Mouse (Mus musculus): ENCODE measurements at regions not wholly inside any gene's neighbourhood (a gene's known extent, or its start where the extent isn't known, plus 50 kb on each side); places are given as distances from the start of the nearest gene placed in this dataset.

DNA sequence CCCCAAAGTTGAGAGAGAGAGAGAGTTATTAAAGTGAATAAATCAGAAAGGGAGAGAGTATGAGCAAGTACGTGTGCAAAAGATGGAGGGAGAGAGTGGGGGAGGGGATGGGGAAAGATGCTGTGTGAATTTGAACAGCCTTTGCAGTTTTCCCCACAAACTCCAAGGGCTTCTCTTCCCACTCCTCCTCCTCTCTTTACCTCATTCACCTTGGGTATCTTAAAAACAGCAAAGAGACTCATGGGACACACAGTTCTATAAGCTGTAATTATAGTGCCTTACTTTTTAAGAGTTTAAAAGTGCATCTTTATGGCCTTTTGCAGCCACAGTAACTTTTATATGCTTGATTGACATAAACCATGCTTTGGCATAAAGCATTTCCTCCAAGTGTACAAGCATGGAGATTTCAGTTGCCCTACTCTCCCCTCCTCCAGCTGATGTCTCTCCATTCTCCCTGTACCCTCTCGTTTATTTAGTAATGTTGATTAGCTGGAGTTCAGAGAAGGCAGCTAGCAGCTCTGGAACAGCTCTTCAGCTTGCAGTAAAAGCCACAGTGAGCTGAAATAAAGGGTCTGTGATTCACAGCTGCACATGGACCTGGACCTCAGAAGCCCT lies 156.7 kb downstream of the Tbx18 start:
- H3K27ac ChIP-seq (ENCODE audit: low read length), result no peak overlapping the region
- H3K36me3 ChIP-seq (ENCODE audit: control insufficient read depth, insufficient read depth, low read length), result no peaks in the 10 kb centered on the region
- H3K4me3 ChIP-seq (ENCODE audit: low read length), result no peak overlapping the region
- H3K27me3 ChIP-seq (ENCODE audit: control insufficient read depth, insufficient read depth, low read depth, low read length), result no peaks in the 10 kb centered on the region
- WGBS, result 17% methylated on average over 2 of the region's 2 CpGs
- H3K9ac ChIP-seq (ENCODE audit: low read length), result no peak overlapping the region
- no peaks in the 10 kb centered on the region for H3K4me1 ChIP-seq (replicated peaks; ENCODE audit: control insufficient read depth, insufficient read depth, low read length)
- no peak overlapping the region for H3K4me2 ChIP-seq (ENCODE audit: low read depth, low read length)
- no peaks in the 10 kb centered on the region for H3K9me3 ChIP-seq (ENCODE audit: control insufficient read depth, low read length)
- ATAC-seq (ENCODE audit: low read depth), result no peak

DNA sequence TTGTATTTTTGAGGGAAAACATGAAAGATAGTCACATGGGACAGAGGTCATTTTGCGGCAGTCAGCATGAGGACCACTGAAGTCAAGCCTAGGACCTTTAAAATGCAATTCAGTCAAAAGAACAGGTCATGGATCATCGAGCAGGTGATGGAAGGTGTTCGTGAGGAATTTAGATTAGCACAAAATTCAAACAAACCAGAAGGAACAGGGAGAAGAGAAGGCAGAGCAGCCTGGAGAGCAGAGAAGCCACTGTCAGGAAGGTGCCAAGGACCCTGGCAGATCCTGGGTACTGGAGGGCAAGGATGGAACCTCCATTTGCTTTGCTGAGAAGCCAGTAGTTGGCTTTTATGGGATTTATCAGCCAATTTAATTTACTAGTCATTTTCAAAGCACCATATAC lies 167.8 kb downstream of the Tbx18 start:
- H3K4me2 ChIP-seq (ENCODE audit: low read depth, low read length), result no peak overlapping the region
- 27% methylated on average over 3 of the region's 3 CpGs for WGBS
- H3K9ac ChIP-seq (ENCODE audit: low read length), result no peak overlapping the region
- H3K9me3 ChIP-seq (ENCODE audit: control insufficient read depth, low read length), result no peaks in the 10 kb centered on the region
- H3K36me3 ChIP-seq (ENCODE audit: control insufficient read depth, insufficient read depth, low read length), result no peaks in the 10 kb centered on the region
- no peak overlapping the region for H3K4me3 ChIP-seq (ENCODE audit: low read length)
- H3K27ac ChIP-seq (ENCODE audit: low read length), result no peak overlapping the region
- ATAC-seq (ENCODE audit: low read depth), result no peak
- no peaks in the 10 kb centered on the region for H3K27me3 ChIP-seq (ENCODE audit: control insufficient read depth, insufficient read depth, low read depth, low read length)
- no peaks in the 10 kb centered on the region for H3K4me1 ChIP-seq (replicated peaks; ENCODE audit: control insufficient read depth, insufficient read depth, low read length)

DNA sequence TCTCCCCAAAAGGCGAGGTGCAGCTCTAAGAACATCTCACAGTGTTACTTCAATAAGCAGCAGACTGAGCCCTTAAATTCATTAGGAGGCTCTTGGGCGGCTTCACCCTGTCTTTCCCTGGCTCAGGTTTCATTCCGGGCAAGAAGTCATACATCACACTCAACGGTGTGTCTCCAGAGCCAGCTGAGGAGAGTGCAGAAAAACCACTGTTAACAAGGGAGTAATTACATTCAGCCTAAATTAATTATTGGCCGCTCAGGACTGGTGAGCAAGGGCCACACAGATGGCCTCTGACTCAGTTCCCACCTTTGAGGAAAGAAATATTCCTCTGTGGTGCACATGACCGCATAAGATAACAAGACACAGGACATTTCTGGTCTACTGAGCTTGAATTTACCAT lies 168.3 kb downstream of the Tbx18 start:
- Histone ChIP-seq H3K4me3 (ENCODE audit: low read length) (no peak overlapping the region), H3K9ac (ENCODE audit: low read length) (no peak overlapping the region), H3K4me1 (replicated peaks; ENCODE audit: control insufficient read depth, insufficient read depth, low read length) (no peaks in the 10 kb centered on the region), H3K27me3 (ENCODE audit: control insufficient read depth, insufficient read depth, low read depth, low read length) (no peaks in the 10 kb centered on the region), H3K4me2 (ENCODE audit: low read depth, low read length) (no peak overlapping the region), H3K27ac (ENCODE audit: low read length) (no peak overlapping the region), H3K9me3 (ENCODE audit: control insufficient read depth, low read length) (no peaks in the 10 kb centered on the region), H3K36me3 (ENCODE audit: control insufficient read depth, insufficient read depth, low read length) (no peaks in the 10 kb centered on the region)
- no peak for ATAC-seq (ENCODE audit: low read depth)
- 33% methylated on average over 6 of the region's 6 CpGs for WGBS

DNA sequence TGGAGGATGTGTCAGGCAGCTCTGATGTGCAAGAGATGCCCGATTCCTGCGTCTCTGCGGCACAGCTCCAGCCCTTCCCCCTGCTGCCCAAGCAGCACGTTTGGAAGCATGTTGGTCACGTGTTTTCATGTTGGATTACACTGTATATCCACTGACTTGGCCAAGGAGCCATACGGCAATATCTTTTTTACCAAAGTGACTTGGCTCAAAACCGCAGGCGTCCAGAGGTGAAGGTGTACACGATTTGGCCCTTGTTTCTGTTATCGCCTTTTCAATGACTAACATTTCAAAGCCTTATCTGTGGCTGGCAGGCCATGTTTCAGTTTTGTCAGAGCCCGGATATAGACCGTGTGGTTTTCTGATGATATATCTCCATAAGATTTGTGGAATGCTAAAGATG lies 173.2 kb downstream of the Tbx18 start:
- H3K27me3 ChIP-seq (ENCODE audit: control insufficient read depth, insufficient read depth, low read depth, low read length), result no peaks in the 10 kb centered on the region
- H3K27ac ChIP-seq (ENCODE audit: low read length), result no peak overlapping the region
- no peaks in the 10 kb centered on the region for H3K9me3 ChIP-seq (ENCODE audit: control insufficient read depth, low read length)
- no peak overlapping the region for H3K9ac ChIP-seq (ENCODE audit: low read length)
- no peaks in the 10 kb centered on the region for H3K36me3 ChIP-seq (ENCODE audit: control insufficient read depth, insufficient read depth, low read length)
- ATAC-seq (ENCODE audit: low read depth), result no peak
- 0 out of 2 replicates have a peak overlapping the region, but pooled peaks have one; percentile 22 for H3K4me2 ChIP-seq (ENCODE audit: low read depth, low read length)
- no peak overlapping the region for H3K4me3 ChIP-seq (ENCODE audit: low read length)
- WGBS, result 34% methylated on average over 12 of the region's 12 CpGs
- H3K4me1 ChIP-seq (replicated peaks; ENCODE audit: control insufficient read depth, insufficient read depth, low read length), result no peaks in the 10 kb centered on the region

DNA sequence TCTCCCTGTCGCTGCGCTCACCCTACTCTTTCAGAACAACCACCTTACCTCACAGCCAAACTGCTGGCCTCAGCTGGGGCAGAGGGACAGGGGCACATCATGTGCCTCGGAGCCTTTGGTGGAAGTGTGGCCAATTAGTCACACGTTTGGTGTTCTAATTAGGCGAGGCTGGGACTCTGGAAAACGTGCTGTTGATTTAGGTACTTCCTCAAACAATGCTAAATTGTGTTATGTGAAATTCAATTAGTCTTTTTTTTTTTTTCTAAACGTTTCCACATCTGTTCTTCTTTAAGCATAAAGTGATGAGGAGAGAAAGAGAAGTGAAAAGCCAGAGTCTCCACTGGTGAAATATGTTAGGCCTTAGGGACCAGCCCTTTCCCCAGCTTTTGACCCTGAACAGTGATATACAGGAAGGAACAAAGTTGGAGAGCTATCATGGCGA lies 174.1 kb downstream of the Tbx18 start:
- no peak for ATAC-seq (ENCODE audit: low read depth)
- 21% methylated on average over 8 of the region's 8 CpGs for WGBS

DNA sequence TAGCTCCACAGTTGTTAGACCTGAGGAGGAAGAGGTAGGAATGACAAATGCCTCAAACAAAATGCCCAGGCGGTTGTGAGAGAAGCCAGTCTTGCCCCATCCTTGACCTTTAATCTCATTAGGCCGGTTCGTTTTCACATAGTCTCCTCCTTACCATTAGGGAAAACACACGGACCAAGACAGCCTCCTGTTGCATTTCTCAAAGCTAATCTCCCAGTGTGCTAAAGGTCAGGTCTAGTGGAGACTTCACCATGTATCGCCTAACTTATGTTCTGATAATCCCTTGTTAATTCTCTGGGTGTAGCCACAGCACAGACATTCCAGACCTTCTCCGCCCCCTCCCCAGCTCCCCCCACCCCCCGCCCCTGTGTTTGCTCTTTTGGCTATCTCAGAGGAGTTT lies 174.5 kb downstream of the Tbx18 start:
- Histone ChIP-seq H3K4me3 (ENCODE audit: low read length) (no peak overlapping the region), H3K27me3 (ENCODE audit: control insufficient read depth, insufficient read depth, low read depth, low read length) (no peaks in the 10 kb centered on the region), H3K4me1 (replicated peaks; ENCODE audit: control insufficient read depth, insufficient read depth, low read length) (no peaks in the 10 kb centered on the region), H3K36me3 (ENCODE audit: control insufficient read depth, insufficient read depth, low read length) (no peaks in the 10 kb centered on the region), H3K9ac (ENCODE audit: low read length) (no peak overlapping the region), H3K4me2 (ENCODE audit: low read depth, low read length) (no peak overlapping the region), H3K9me3 (ENCODE audit: control insufficient read depth, low read length) (no peaks in the 10 kb centered on the region), H3K27ac (ENCODE audit: low read length) (no peak overlapping the region)
- no peak for ATAC-seq (ENCODE audit: low read depth)
- WGBS, result 20% methylated on average over 7 of the region's 7 CpGs

More for the DNA sequence above, 174.1 kb downstream of the Tbx18 start:
- H3K36me3 ChIP-seq (ENCODE audit: control insufficient read depth, insufficient read depth, low read length), result no peaks in the 10 kb centered on the region
- no peak overlapping the region for H3K4me2 ChIP-seq (ENCODE audit: low read depth, low read length)
- H3K4me1 ChIP-seq (replicated peaks; ENCODE audit: control insufficient read depth, insufficient read depth, low read length), result no peaks in the 10 kb centered on the region
- H3K4me3 ChIP-seq (ENCODE audit: low read length), result no peak overlapping the region
- H3K9ac ChIP-seq (ENCODE audit: low read length), result no peak overlapping the region
- no peaks in the 10 kb centered on the region for H3K9me3 ChIP-seq (ENCODE audit: control insufficient read depth, low read length)
- no peak overlapping the region for H3K27ac ChIP-seq (ENCODE audit: low read length)
- H3K27me3 ChIP-seq (ENCODE audit: control insufficient read depth, insufficient read depth, low read depth, low read length), result no peaks in the 10 kb centered on the region

DNA sequence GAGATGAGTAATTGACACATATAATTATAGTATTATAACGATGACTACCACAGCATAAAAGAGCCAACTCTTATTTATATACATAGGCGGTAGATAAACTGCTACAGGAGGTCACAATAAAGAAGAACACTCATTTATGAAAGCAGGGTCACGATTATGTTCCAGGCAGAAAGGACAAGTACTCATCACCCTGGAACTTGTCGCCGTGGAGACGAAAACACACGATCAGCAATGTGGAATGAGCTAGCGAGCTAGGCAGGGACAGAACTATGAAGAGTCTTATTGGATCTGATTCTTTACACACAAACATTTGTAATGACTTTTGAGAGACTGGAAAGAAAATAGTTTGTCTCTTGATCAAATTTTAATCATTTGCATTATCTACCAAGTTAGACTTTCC lies 197.9 kb downstream of the Tbx18 start:
- WGBS, result 74% methylated on average over 8 of the region's 8 CpGs
- Histone ChIP-seq H3K4me1 (replicated peaks; ENCODE audit: control insufficient read depth, insufficient read depth, low read length) (no peaks in the 10 kb centered on the region), H3K4me2 (ENCODE audit: low read depth, low read length) (no peak overlapping the region), H3K36me3 (ENCODE audit: control insufficient read depth, insufficient read depth, low read length) (no peaks in the 10 kb centered on the region), H3K9me3 (ENCODE audit: control insufficient read depth, low read length) (no peaks in the 10 kb centered on the region), H3K27me3 (ENCODE audit: control insufficient read depth, insufficient read depth, low read depth, low read length) (no peaks in the 10 kb centered on the region), H3K27ac (ENCODE audit: low read length) (no peak overlapping the region), H3K9ac (ENCODE audit: low read length) (no peak overlapping the region), H3K4me3 (ENCODE audit: low read length) (no peak overlapping the region)
- ATAC-seq (ENCODE audit: low read depth), result no peak

DNA sequence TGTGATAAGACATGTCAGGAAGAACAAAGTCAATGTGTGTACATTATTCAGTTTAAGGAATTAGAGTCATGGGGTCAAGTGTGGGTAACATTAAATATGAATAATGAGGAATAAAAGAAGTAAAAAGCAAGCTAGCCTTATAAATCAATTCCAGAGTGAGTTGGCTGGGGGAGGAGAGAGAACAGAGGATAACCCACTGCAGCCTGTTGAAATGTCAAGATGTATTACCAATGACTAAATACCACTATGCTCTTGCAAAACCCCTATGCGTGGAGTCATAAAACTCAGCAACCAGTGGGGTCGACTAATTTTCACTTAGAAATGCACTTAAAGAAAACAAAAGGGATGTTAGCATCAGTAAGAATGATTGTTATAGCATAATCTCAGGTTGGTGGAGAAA lies 201.2 kb downstream of the Tbx18 start:
- ATAC-seq (ENCODE audit: low read depth), result no peak
- Histone ChIP-seq H3K9ac (ENCODE audit: low read length) (no peak overlapping the region), H3K4me1 (replicated peaks; ENCODE audit: control insufficient read depth, insufficient read depth, low read length) (no peaks in the 10 kb centered on the region), H3K27ac (ENCODE audit: low read length) (no peak overlapping the region), H3K4me2 (ENCODE audit: low read depth, low read length) (no peak overlapping the region), H3K4me3 (ENCODE audit: low read length) (no peak overlapping the region), H3K36me3 (ENCODE audit: control insufficient read depth, insufficient read depth, low read length) (no peaks in the 10 kb centered on the region), H3K27me3 (ENCODE audit: control insufficient read depth, insufficient read depth, low read depth, low read length) (no peaks in the 10 kb centered on the region), H3K9me3 (ENCODE audit: control insufficient read depth, low read length) (no peaks in the 10 kb centered on the region)
- 46% methylated on average over 2 of the region's 2 CpGs for WGBS

DNA sequence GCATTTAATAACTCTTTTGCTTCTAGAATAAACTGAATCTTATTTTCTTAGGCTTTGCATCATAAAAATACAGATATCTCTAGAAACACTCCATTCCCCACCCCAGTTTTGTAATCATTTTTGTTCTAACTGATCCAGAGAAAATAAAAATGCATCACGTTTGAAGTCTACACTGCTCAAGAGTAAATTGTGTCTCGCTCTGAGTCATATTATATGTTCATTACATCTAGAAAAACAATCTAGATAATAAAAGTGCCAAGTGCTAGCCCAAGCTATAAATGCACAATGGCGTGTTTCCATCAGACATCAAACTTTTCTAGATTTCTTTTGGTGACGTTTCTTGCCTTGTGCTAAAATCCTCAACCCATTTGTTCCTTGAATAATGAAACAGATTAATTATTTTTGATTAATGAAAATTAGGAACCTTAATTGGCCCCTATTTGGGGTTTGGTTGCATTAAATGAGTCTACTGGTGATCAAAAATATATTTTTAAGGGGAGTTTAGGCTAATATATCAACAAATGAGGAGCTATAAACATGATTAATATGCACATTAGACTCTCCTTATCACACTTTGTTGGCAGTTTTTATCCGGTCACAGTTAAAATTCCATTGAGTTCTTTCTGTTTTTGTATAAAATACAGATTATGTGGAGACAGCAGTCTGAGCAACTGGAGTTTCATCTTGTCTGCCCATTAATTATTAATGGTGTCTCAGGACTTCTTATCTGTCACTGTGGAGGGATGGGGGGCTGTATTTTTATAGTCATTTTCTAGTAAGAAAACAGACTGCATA lies 206.0 kb downstream of the Tbx18 start:
- Histone ChIP-seq H3K4me3 (ENCODE audit: low read length) (no peak overlapping the region), H3K4me1 (replicated peaks; ENCODE audit: control insufficient read depth, insufficient read depth, low read length) (0 out of 2 replicates have a peak, but pooled peaks cover 2% of the 10 kb centered on the region), H3K9ac (ENCODE audit: low read length) (no peak overlapping the region), H3K4me2 (ENCODE audit: low read depth, low read length) (no peak overlapping the region), H3K36me3 (ENCODE audit: control insufficient read depth, insufficient read depth, low read length) (no peaks in the 10 kb centered on the region), H3K9me3 (ENCODE audit: control insufficient read depth, low read length) (no peaks in the 10 kb centered on the region), H3K27ac (ENCODE audit: low read length) (no peak overlapping the region), H3K27me3 (ENCODE audit: control insufficient read depth, insufficient read depth, low read depth, low read length) (no peaks in the 10 kb centered on the region)
- no peak for ATAC-seq (ENCODE audit: low read depth)
- 44% methylated on average over 5 of the region's 5 CpGs for WGBS
